Mouse (Mus musculus): Measurements from ENCODE around the gene Itprid2.

DNA sequence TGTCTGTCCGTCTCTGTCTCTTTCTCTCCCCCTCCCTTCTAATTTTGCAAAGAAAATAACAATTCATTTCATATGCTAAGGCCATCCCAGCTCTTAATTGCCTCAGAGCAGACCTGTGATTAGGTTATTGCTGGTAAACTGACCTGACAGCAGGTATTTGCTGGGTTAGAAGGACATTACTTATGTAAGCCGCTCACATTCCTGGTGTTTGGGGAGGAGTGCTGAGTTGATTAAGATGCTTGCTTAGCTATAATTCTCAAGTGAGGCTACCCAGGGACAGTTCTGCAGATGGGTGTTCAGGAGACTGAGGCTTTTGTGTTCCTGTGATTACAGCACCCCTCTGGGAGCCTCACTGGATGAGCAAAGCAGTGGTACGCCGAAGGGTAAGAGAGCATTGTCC, 3.8 kb downstream of the Itprid2 start:
- TF ChIP-seq CTCF (conservative IDR thresholded peaks at IDR 0.05; ENCODE audit: low read length) (no peak), POU5F1 (IDR thresholded peaks at IDR 0.05; ENCODE audit: borderline replicate concordance, low read length) (no peak)
